ENCODE assay signal across 17 mouse cellular contexts in the genomic region with DNA sequence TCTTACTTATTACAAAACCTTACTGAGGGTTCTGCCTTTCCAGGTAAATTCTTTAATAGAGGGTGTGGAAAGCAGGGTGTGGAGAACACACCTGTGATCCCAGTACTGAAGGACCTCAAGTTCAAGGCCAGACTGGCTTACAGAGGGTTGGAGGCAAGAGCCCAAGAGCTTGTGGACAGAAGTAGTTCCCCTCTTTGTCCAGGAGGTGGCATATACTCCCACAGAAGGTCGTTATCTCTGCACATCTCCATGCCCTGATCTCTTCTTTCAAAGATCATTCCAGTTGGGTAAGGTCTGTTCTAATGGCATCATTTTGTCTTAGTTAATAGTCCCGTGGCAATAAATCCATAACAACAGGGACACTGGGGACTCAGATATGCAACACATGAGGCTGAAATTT. TPM values are rescaled to one million over a fixed set of nuclear protein-coding genes. Genes with fewer than 3 reads are reported as not detected.
DNase-seq lines count a peak whose midpoint lies in the region; ATAC-seq and TF ChIP-seq lines count a peak whose summit lies in the region.
"Had no signal": no experiment of that assay in that cellular context is flagged by ENCODE, and none has a peak within 500 bp of the region (broad histone marks: within the 10 kb centered on the region; RNA-seq: fewer than 3 reads in every experiment).

No protein-coding gene starts in this region.

- no peak overlapping the region for H3K4me3 ChIP-seq in cerebellum, adult 2 months (replicated peaks; ENCODE audit: insufficient read depth, low read depth, low read length)
- H3K4me3 ChIP-seq in left cerebral cortex, adult 2 months, result no peak overlapping the region
- H3K4me3 ChIP-seq: embryonic facial prominence, embryonic 10.5 days; forebrain, embryonic 15.5 days; hindbrain, embryonic 10.5 days; liver, embryonic 13.5 days had no signal

- POLR2A ChIA-PET in Patski (lab: Charles Lee), result no interaction called here

- TF ChIP-seq CTCF in cerebellum, adult 2 months (IDR thresholded peaks at IDR 0.05; ENCODE audit: borderline replicate concordance, insufficient read depth, low read depth, low read length), result peak; percentile 18; the same call in 1 of the 2 replicates
- peak; percentile 23 for TF ChIP-seq CTCF in left cerebral cortex, adult 2 months (IDR thresholded peaks at IDR 0.05)
- TF ChIP-seq CTCF in Patski (IDR thresholded peaks at IDR 0.05), result peak; percentile 52

- 47% methylated on average over 2 of the region's 2 CpGs for WGBS in cerebellum, adult 2 months

- in situ Hi-C loops in Patski (cut with MboI; ENCODE audit: low pct_unique_long_range_greater_than_20kb), result no loop called here

- intact Hi-C loops in left cerebral cortex, adult 2 months (cut with DNase I), result no loop called here

- no peaks in the 10 kb centered on the region for H3K4me1 ChIP-seq in cerebellum, adult 2 months (ENCODE audit: control insufficient read depth, insufficient read depth, low read length)
- H3K4me1 ChIP-seq: embryonic facial prominence, embryonic 10.5 days; forebrain, embryonic 15.5 days; hindbrain, embryonic 10.5 days; liver, embryonic 13.5 days had no signal

- no peak for ATAC-seq in Patski
- ATAC-seq: forebrain, embryonic 15.5 days had no signal

- H3K27ac ChIP-seq in cerebellum, adult 2 months (ENCODE audit: insufficient read depth, low read length), result no peak overlapping the region
- H3K27ac ChIP-seq in left cerebral cortex, adult 2 months, result no peak overlapping the region
- H3K27ac ChIP-seq: embryonic facial prominence, embryonic 10.5 days; forebrain, embryonic 15.5 days; hindbrain, embryonic 10.5 days; liver, embryonic 13.5 days had no signal

- CTCF ChIA-PET in Patski (lab: Charles Lee), result interaction anchor here (1.2 to 1.5 kb wide), 2 partner anchors 12 to 27 kb away, joined by 3 read pairs; no protein-coding TSS in a partner anchor

- H3K27me3 ChIP-seq in cerebellum, adult 2 months (ENCODE audit: control insufficient read depth, insufficient read depth, low read length), result no peaks in the 10 kb centered on the region
- no peaks in the 10 kb centered on the region for H3K27me3 ChIP-seq in Patski
- H3K27me3 ChIP-seq: forebrain, embryonic 15.5 days; liver, embryonic 13.5 days had no signal

- no peak for TF ChIP-seq POLR2A in cerebellum, adult 2 months (IDR thresholded peaks at IDR 0.05; ENCODE audit: borderline replicate concordance, insufficient read depth, low read length)

- DNase-seq in cerebellum, adult 2 months, result no peak
- no peak for DNase-seq in cerebellum, postnatal 4 days (ENCODE audit: low spot score in 2 of 2)
- DNase-seq in left cerebral cortex, adult 2 months (ENCODE audit: extremely low spot score in 1 of 2, low spot score in 2 of 2), result no peak
- no peak for DNase-seq in left cerebral cortex, adult 11 months (ENCODE audit: low spot score)
- no peak for DNase-seq in Patski (ENCODE audit: low read depth, low spot score)
- DNase-seq in retina, embryonic 14.5 days (ENCODE audit: low spot score), result peak; percentile 6
- DNase-seq in left cerebral cortex, adult 18-20 months (ENCODE audit: low spot score in 2 of 2), result no peak
- no peak for DNase-seq in cerebellum, postnatal 25 days
- DNase-seq: heart, adult 18-20 months; liver, embryonic 13.5 days; thymus, adult 18-20 months had no signal

RNA-seq across cellular contexts. Expression of gene Ly6f, which starts 49.0 kb away (rescaled TPM):
- polyA plus RNA-seq in cerebellum, adult 2 months (2012; rRNA removed), result not detected in 2 replicates
- total RNA-seq in left cerebral cortex, adult 2 months (2021), result not detected
- polyA plus RNA-seq in Patski (2021), result 2.6 TPM
- not detected for total RNA-seq in left cerebral cortex, adult 18-20 months (2021)
- total RNA-seq: heart, adult 18-20 months; layer of hippocampus, postnatal 14 days; megakaryocyte-erythroid progenitor cell, adult 5-6 weeks had no signal
- polyA plus RNA-seq: embryonic facial prominence, embryonic 10.5 days; forebrain, embryonic 15.5 days; hindbrain, embryonic 10.5 days; liver, embryonic 13.5 days; neural tube, embryonic 14.5 days had no signal
